Mouse (Mus musculus) heart, adult 8-10 months (tissue): Measurements from ENCODE around the gene Slc16a6. TPM values are rescaled to one million over a fixed set of nuclear protein-coding genes. Genes with fewer than 3 reads are reported as not detected.

Experiments used
- DNase-seq: peaks from one replicate; pipeline ENCODE4 v3.0.0; 2022; ENCODE audit warnings: low spot score
- microRNA-seq: library from miRNA; unstranded; fragments of <30 nt; microRNA quantifications from one replicate; pipeline ENCODE4 v1.2.0, GENCODE M21; 2022
- total RNA-seq, 4 experiments: library from RNA; stranded (reverse); gene quantifications; 2 replicates each; pipeline ENCODE4 v1.2.4; 2022

The Slc16a6 gene
- total RNA-seq, 4 experiments from 2014 or later, result 6.4 to 12.9 (median 10.0) TPM

DNA sequence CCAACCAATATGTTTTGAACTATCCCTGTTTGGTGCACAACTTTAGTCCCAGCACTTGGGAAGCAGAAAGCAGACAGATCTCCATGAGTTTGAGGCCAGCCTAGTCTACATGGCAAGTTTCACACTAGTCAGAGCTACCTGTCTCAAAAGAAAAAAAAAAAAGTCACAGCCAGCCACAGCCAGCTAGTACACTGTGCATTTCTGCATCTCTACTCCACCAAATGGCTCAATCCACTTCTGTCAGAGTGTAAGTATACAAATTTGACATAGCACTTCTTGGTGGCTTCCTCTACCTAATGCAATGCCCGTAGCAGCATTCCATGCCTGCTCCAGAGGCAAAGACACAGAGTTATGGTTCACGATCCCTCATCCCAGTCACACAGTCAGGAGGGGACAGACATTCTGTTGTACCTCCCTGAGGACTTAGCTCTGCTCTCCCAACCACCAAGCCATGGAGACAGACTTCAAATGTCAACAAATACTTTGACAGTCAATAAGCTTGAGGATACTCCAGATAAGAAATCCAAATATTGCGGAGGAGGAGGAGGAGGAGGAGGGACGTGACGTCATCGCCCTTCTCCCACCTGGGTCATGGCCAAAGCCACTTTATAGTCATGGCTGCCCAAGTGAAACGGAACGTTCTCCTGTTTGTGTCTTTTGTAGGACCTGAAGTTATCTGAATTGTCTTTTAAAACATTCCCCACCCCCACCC is 56.5 kb downstream of the Slc16a6 start:
- no peak for DNase-seq

DNA sequence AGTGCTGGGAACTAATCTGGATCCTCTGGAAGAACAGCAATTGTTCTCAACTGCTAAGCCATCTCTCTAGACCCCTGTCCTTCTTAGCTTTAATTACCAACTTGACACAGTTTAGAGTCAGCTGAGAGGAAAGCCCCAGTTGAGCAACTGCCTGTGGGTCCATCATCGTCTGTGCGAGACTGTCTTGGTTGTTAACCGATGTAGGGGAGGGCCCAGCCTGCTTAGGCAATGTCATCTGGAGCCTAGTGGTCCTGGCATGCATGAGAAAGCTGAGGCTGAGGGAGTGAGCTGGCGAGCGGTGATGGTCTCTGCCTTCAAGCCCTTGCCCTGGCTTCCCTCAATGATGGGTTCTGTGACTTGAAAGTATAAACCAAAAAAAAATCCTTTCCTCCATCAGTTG is 58.6 kb downstream of the Slc16a6 start:
- DNase-seq, result no peak

- DNase-seq, result no peak
Observed at GRCm38 (mm10) chr11:109413617-109414016, 59.8 kb downstream of the Slc16a6 start, which contains the start of gene 9930022D16Rik. 9930022D16Rik (plus strand) TSS chr11:109413917.

GRCm38 (mm10) chr11:109410197-109410980 is 63.0 kb downstream of the Slc16a6 start:
- DNase-seq, result no peak

- no peak for DNase-seq
Observed at GRCm38 (mm10) chr11:109406431-109406830, 67.0 kb downstream of the Slc16a6 start.

Small RNAs within 50 kb of the gene (microRNA-seq; reads per million reads assigned to microRNA genes)
- not detected for gene Gm25540

Other genes starting within 250 kb of the Slc16a6 start
- under 1 TPM; 0.09 to 0.34 (median 0.16) TPM for gene Rgs9, start 175.5 kb downstream of the Slc16a6 start, total RNA-seq
- 10 to 100 TPM; 25.4 to 29.3 (median 27.4) TPM for gene Gna13, start 110.8 kb downstream of the Slc16a6 start, total RNA-seq
- gene 9930022D16Rik, start 59.7 kb downstream of the Slc16a6 start, total RNA-seq, result not detected
- gene Amz2, start 47.7 kb downstream of the Slc16a6 start, total RNA-seq, result 10 to 100 TPM; 45.2 to 56.6 (median 54.4) TPM
- 1 to 10 TPM in 3 of 4 experiments, under 1 TPM in 1; 0.87 to 2.7 (median 1.8) TPM for gene Arsg, start 224 bp downstream of the Slc16a6 start, total RNA-seq
- 100 to 1,000 TPM; 110 to 141 (median 120) TPM for gene Wipi1, start 138.4 kb upstream of the Slc16a6 start, total RNA-seq
- 100 to 1,000 TPM; 347 to 373 (median 363) TPM for gene Prkar1a, start 175.8 kb upstream of the Slc16a6 start, total RNA-seq
- gene Fam20a, start 248.7 kb upstream of the Slc16a6 start, total RNA-seq, result 1 to 10 TPM; 5.4 to 7.7 (median 5.9) TPM